Mouse (Mus musculus) kidney, postnatal 10 days (tissue): ENCODE measurements around the gene Col5a2.
"Not testable (repeated sequence)": the region's sequence is repeated elsewhere in the genome, so short reads cannot be mapped to it uniquely, and the experiment has no call there.

Source experiments
- DNase-seq: peaks from one replicate; pipeline ENCODE4 v3.0.0; 2021; ENCODE audit warnings: mixed read lengths

Col5a2 gene

GRCm38 (mm10) chr1:45502865-45503332 is at the start of gene Col5a2:
TSS of gene Col5a2 (minus strand) at chr1:45503282.
- peak; percentile 73 for DNase-seq

- DNase-seq, result peak; percentile 11
Observed at GRCm38 (mm10) chr1:45550531-45550930, 47.4 kb upstream of the Col5a2 start.

- peak; percentile 55 for DNase-seq
Observed at GRCm38 (mm10) chr1:45541888-45542287, 38.8 kb upstream of the Col5a2 start.

GRCm38 (mm10) chr1:45541161-45541560 is 38.1 kb upstream of the Col5a2 start:
- no peak for DNase-seq

GRCm38 (mm10) chr1:45531486-45531885 is 28.4 kb upstream of the Col5a2 start:
- no peak for DNase-seq

- DNase-seq, result not testable (repeated sequence)
Observed at GRCm38 (mm10) chr1:45527476-45527875, 24.4 kb upstream of the Col5a2 start.

GRCm38 (mm10) chr1:45523601-45524000 is 20.5 kb upstream of the Col5a2 start:
- DNase-seq, result no peak

- DNase-seq, result no peak
Observed at GRCm38 (mm10) chr1:45521486-45521885, 18.4 kb upstream of the Col5a2 start.

- DNase-seq, result peak; percentile 54
Observed at GRCm38 (mm10) chr1:45502241-45502741, 791 bp downstream of the Col5a2 start.

GRCm38 (mm10) chr1:45501437-45501836 is 1.6 kb downstream of the Col5a2 start:
- no peak for DNase-seq

GRCm38 (mm10) chr1:45500456-45500855 is 2.6 kb downstream of the Col5a2 start:
- DNase-seq, result no peak

GRCm38 (mm10) chr1:45495025-45495424 is 8.1 kb downstream of the Col5a2 start:
- DNase-seq, result no peak

- no peak for DNase-seq
Observed at GRCm38 (mm10) chr1:45492130-45492723, 10.9 kb downstream of the Col5a2 start.

- DNase-seq, result no peak
Observed at GRCm38 (mm10) chr1:45490451-45490850, 12.6 kb downstream of the Col5a2 start.

- DNase-seq, result no peak
Observed at GRCm38 (mm10) chr1:45488291-45488690, 14.8 kb downstream of the Col5a2 start.

GRCm38 (mm10) chr1:45483001-45483400 is 20.1 kb downstream of the Col5a2 start:
- no peak for DNase-seq

GRCm38 (mm10) chr1:45481876-45482275 is 21.2 kb downstream of the Col5a2 start:
- DNase-seq, result no peak

- no peak for DNase-seq
Observed at GRCm38 (mm10) chr1:45479087-45479486, 24.0 kb downstream of the Col5a2 start.

- no peak for DNase-seq
Observed at GRCm38 (mm10) chr1:45472751-45473150, 30.3 kb downstream of the Col5a2 start.

- no peak for DNase-seq
Observed at GRCm38 (mm10) chr1:45460767-45461166, 42.3 kb downstream of the Col5a2 start.

- DNase-seq, result no peak
Observed at GRCm38 (mm10) chr1:45455763-45456162, 47.3 kb downstream of the Col5a2 start.

- no peak for DNase-seq
Observed at GRCm38 (mm10) chr1:45448856-45449255, 54.2 kb downstream of the Col5a2 start.

GRCm38 (mm10) chr1:45431922-45432321 is 71.2 kb downstream of the Col5a2 start:
- DNase-seq, result peak; percentile 42

- peak; percentile 56 for DNase-seq
Observed at GRCm38 (mm10) chr1:45430520-45430919, 72.6 kb downstream of the Col5a2 start.

GRCm38 (mm10) chr1:45429145-45429544 is 73.9 kb downstream of the Col5a2 start:
- not testable (repeated sequence) for DNase-seq
